Mouse (Mus musculus) lung, adult 2 months (tissue): ENCODE data around the gene Myo10.

Experiments
- CTCF ChIP-seq: fragments of 200-500 bp; IDR thresholded peaks from 2 replicates; pipeline ENCODE4 v1.5.1; 2011; ENCODE audit warnings: mild to moderate bottlenecking, low read length, control low read depth; ENCODE audit not compliant: insufficient read depth
- POLR2A ChIP-seq: fragments of 200-500 bp; IDR thresholded peaks from 2 replicates; pipeline ENCODE4 v1.6.1; 2011; ENCODE audit warnings: low read depth, mild to moderate bottlenecking, control low read depth, low read length, borderline replicate concordance; ENCODE audit errors: extremely low read depth

DNA sequence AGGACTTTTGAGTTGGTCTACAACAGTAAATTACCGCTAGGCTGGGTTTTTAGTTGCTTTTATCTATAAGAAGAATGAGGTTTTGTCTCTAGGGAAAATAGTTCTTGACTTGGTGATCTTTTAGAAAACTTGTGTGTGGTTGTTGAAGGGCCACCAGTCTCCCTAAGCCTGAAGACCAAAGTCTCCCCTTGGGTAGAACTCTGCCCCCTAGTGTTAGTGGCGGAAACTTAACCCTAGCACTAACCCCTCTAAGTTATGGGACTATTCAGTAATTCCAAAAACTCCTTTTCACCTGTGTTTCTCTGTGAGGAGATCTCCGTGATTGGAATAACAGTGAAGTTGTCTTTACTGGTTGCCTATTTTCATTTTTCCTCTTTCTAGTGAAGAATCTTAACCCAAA lies 1.9 kb downstream of the Myo10 start:
- no peak for TF ChIP-seq POLR2A
- peak; percentile 54 for TF ChIP-seq CTCF
